ENCODE assay signal across 8 mouse cellular contexts in the genomic region with DNA sequence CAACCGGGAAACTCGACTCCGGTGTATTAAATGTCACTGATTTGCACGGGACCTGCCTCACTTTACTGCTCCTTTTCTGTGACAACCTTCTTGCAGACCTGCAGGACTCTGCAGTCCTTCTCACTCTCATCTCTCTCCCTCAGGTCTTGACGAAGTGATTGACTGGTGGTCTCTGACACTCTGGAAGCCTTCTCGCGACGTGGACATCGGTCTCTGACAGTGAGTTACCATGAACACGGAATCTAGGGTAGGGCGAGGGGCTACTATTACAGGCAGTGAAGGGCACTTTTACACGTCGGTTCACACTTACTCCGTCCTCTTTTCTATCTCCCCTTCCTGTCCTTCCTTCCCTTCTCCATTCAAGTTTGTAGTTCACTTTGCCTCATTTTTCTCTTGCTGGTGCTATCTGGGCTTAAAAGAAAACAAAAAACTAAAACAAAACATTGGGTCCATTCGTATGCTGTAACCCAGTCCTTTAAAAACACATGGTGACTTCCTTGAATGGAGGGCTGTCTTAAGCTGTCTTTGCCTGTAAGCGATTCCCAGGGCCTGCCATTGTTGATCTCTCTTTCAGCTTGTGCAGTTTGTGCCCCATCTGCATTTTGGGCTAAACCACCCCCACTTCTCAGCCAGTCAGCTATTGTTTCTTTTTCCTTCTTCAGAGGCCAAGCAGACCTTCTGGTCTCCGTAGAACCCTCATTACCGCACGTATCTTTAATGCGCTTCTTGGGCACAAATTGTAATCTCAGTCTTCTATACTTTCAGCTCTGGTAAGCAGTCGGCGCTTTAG. TPM values are rescaled to one million over a fixed set of nuclear protein-coding genes. Genes with fewer than 3 reads are reported as not detected.
DNase-seq lines count a peak whose midpoint lies in the region; ATAC-seq and TF ChIP-seq lines count a peak whose summit lies in the region.

No protein-coding gene starts in this region.

- WGBS in lung, embryonic 14.5 days: 14% methylated on average over 22 of the region's 22 CpGs
- WGBS in forebrain, embryonic 12.5 days: 2% methylated on average over 22 of the region's 22 CpGs
- 9% methylated on average over 22 of the region's 22 CpGs for WGBS in limb, embryonic 15.5 days
- 19% methylated on average over 22 of the region's 22 CpGs for WGBS in stomach, embryonic 15.5 days

- peaks cover 18% of the 10 kb centered on the region; the same call in 1 of the 2 replicates for H3K4me1 ChIP-seq in lung, embryonic 14.5 days (ENCODE audit: insufficient read depth)
- peaks cover 32% of the 10 kb centered on the region for H3K4me1 ChIP-seq in forebrain, embryonic 12.5 days
- H3K4me1 ChIP-seq in limb, embryonic 15.5 days: peaks cover 26% of the 10 kb centered on the region
- peaks cover 19% of the 10 kb centered on the region; the same call in 1 of the 2 replicates for H3K4me1 ChIP-seq in stomach, embryonic 15.5 days

- TF ChIP-seq CTCF in lung, embryonic 14.5 days (IDR thresholded peaks at IDR 0.05; ENCODE audit: low read depth): no peak

- no peak for DNase-seq in lung, embryonic 14.5 days
- DNase-seq in lung, postnatal 10 days: no peak
- DNase-seq in adrenal gland, postnatal 25 days: no peak
- DNase-seq in thymus, postnatal 25 days: no peak
- DNase-seq in thymus, postnatal 0 days (ENCODE audit: low spot score): no peak

- no peaks in the 10 kb centered on the region for H3K36me3 ChIP-seq in lung, embryonic 14.5 days (ENCODE audit: insufficient read depth)
- H3K36me3 ChIP-seq in forebrain, embryonic 12.5 days (replicated peaks): no peaks in the 10 kb centered on the region
- H3K36me3 ChIP-seq in limb, embryonic 15.5 days: no peaks in the 10 kb centered on the region
- H3K36me3 ChIP-seq in stomach, embryonic 15.5 days: no peaks in the 10 kb centered on the region

- peaks cover 43% of the 10 kb centered on the region for H3K27me3 ChIP-seq in lung, embryonic 14.5 days (ENCODE audit: insufficient read depth, low read length)
- H3K27me3 ChIP-seq in forebrain, embryonic 12.5 days: peaks cover 56% of the 10 kb centered on the region
- peaks cover 56% of the 10 kb centered on the region for H3K27me3 ChIP-seq in limb, embryonic 15.5 days
- peaks cover 29% of the 10 kb centered on the region; the same call in 1 of the 2 replicates for H3K27me3 ChIP-seq in stomach, embryonic 15.5 days (replicated peaks)

- H3K27ac ChIP-seq in lung, embryonic 14.5 days (ENCODE audit: low read depth): no peak overlapping the region
- no peak overlapping the region for H3K27ac ChIP-seq in forebrain, embryonic 12.5 days
- no peak overlapping the region for H3K27ac ChIP-seq in limb, embryonic 15.5 days
- H3K27ac ChIP-seq in stomach, embryonic 15.5 days: no peak overlapping the region

- ATAC-seq in lung, embryonic 14.5 days (ENCODE audit: insufficient read depth): no peak
- ATAC-seq in forebrain, embryonic 12.5 days (ENCODE audit: low FRiP score): no peak; the same call in 1 of the 2 replicates
- ATAC-seq in limb, embryonic 15.5 days (ENCODE audit: insufficient number of reproducible peaks, low FRiP score, low TSS enrichment, low read depth): no peak
- no peak for ATAC-seq in stomach, embryonic 15.5 days (ENCODE audit: insufficient read depth, low FRiP score, low read depth)

- H3K4me3 ChIP-seq in lung, embryonic 14.5 days (ENCODE audit: low read depth, low read length): peak overlapping the region; percentile 41
- H3K4me3 ChIP-seq in forebrain, embryonic 12.5 days (replicated peaks): peak overlapping the region; percentile 43
- H3K4me3 ChIP-seq in limb, embryonic 15.5 days: peak overlapping the region; percentile 40
- H3K4me3 ChIP-seq in stomach, embryonic 15.5 days (replicated peaks): peak overlapping the region; percentile 45

- no peaks in the 10 kb centered on the region for H3K9me3 ChIP-seq in lung, embryonic 14.5 days (ENCODE audit: low read depth, low read length)
- H3K9me3 ChIP-seq in forebrain, embryonic 12.5 days: no peaks in the 10 kb centered on the region
- H3K9me3 ChIP-seq in limb, embryonic 15.5 days: no peaks in the 10 kb centered on the region
- no peaks in the 10 kb centered on the region for H3K9me3 ChIP-seq in stomach, embryonic 15.5 days

- no peak overlapping the region for H3K9ac ChIP-seq in lung, embryonic 14.5 days
- no peak overlapping the region; the same call in 1 of the 2 replicates for H3K9ac ChIP-seq in forebrain, embryonic 12.5 days
- no peak overlapping the region for H3K9ac ChIP-seq in limb, embryonic 15.5 days
- H3K9ac ChIP-seq in stomach, embryonic 15.5 days: no peak overlapping the region

- H3K4me2 ChIP-seq in lung, embryonic 14.5 days: peak overlapping the region; percentile 83
- H3K4me2 ChIP-seq in forebrain, embryonic 12.5 days: peak overlapping the region; percentile 97
- peak overlapping the region; percentile 79 for H3K4me2 ChIP-seq in limb, embryonic 15.5 days
- peak overlapping the region; percentile 83 for H3K4me2 ChIP-seq in stomach, embryonic 15.5 days

RNA-seq across cellular contexts. Expression of a gene that starts 1.5 kb away (rescaled TPM):
- 10.9 and 11.7 TPM in 2 replicates for polyA plus RNA-seq in lung, embryonic 14.5 days (2014; fragmentation: Nextera tagmentation; extraction: Ambion mirVana)
- 2.2 TPM in 2 replicates for polyA plus RNA-seq in forebrain, embryonic 12.5 days (2016; fragmentation: Nextera tagmentation; extraction: Ambion mirVana)
- polyA plus RNA-seq in limb, embryonic 15.5 days (2015; fragmentation: Nextera tagmentation; extraction: Ambion mirVana): 6.1 and 7.4 TPM in 2 replicates
- 10.0 and 10.5 TPM in 2 replicates for polyA plus RNA-seq in stomach, embryonic 15.5 days (2015; fragmentation: Nextera tagmentation; extraction: Ambion mirVana)
- total RNA-seq in adrenal gland, postnatal 25 days (2021): 7.9 and 9.1 TPM in 2 replicates
- 5.0 and 5.7 TPM in 2 replicates for polyA plus RNA-seq in thymus, postnatal 0 days (2015; fragmentation: Nextera tagmentation; extraction: Ambion mirVana)
